Mouse (Mus musculus) limb, embryonic 10.5 days (tissue): ENCODE measurements around the gene Mymx. TPM values are rescaled to one million over a fixed set of nuclear protein-coding genes. Genes with fewer than 3 reads are reported as not detected.

Experiments used
- DNase-seq: peaks from one replicate; pipeline ENCODE4 v3.0.0-alpha.2; 2017; ENCODE audit warnings: low spot score
- H3K27ac ChIP-seq: fragments of 300-500 bp; sonication (generic); 2 replicates; pipeline ENCODE4 v1.5.1; 2016; ENCODE audit warnings: mild to moderate bottlenecking
- H3K27me3 ChIP-seq: fragments of 300-500 bp; sonication (generic); 2 replicates; pipeline ENCODE4 v1.6.1; 2016; ENCODE audit warnings: low read depth, mild to moderate bottlenecking; ENCODE audit not compliant: poor library complexity, severe bottlenecking
- H3K36me3 ChIP-seq: fragments of 300-500 bp; sonication (generic); 2 replicates; pipeline ENCODE4 v1.6.1; 2016; ENCODE audit warnings: mild to moderate bottlenecking, moderate library complexity
- H3K4me1 ChIP-seq: fragments of 300-500 bp; sonication (generic); 2 replicates; pipeline ENCODE4 v1.6.1; 2016
- H3K4me3 ChIP-seq: fragments of 300-500 bp; sonication (generic); 2 replicates; pipeline ENCODE4 v1.5.1; 2016; ENCODE audit warnings: mild to moderate bottlenecking, moderate library complexity
- H3K9me3 ChIP-seq: fragments of 300-500 bp; sonication (generic); replicated peaks from 2 replicates; pipeline ENCODE4 v1.6.1; 2016; ENCODE audit warnings: mild to moderate bottlenecking
- WGBS: fragments of 180-500 bp; shearing (Covaris S2); methylation state at CpG from one replicate; pipeline ENCODE4 v1.1.7; 2016; 5-methylcytosine and 5-hydroxymethylcytosine counted together
- polyA plus RNA-seq: library from polyadenylated mRNA; unstranded; fragments of >200 nt; fragmentation: Nextera tagmentation; extraction: Ambion mirVana; gene quantifications from 2 replicates; pipeline ENCODE4 v1.2.1, GENCODE M21; 2016

Mymx gene
- polyA plus RNA-seq, 1 experiment from 2014 or later: 1.2 TPM

- peaks cover 31% of the 10 kb centered on the region for H3K4me1 ChIP-seq
- WGBS: 88% methylated on average over 6 of the region's 6 CpGs
- DNase-seq: no peak
- no peaks in the 10 kb centered on the region for H3K9me3 ChIP-seq
- H3K4me3 ChIP-seq: no peak overlapping the region
- no peaks in the 10 kb centered on the region for H3K27me3 ChIP-seq
- H3K36me3 ChIP-seq: peaks cover 15% of the 10 kb centered on the region
- H3K27ac ChIP-seq: no peak overlapping the region
These were observed 19.7 kb downstream of the Mymx start for GRCm38 (mm10) chr17:45582188-45582587.

- H3K4me3 ChIP-seq: no peak overlapping the region
- peak overlapping the region; percentile 25; the same call in 1 of the 2 replicates for H3K27ac ChIP-seq
- H3K27me3 ChIP-seq: no peaks in the 10 kb centered on the region
- peak; percentile 79 for DNase-seq
- 16% methylated on average over 2 of the region's 2 CpGs for WGBS
- peaks cover 9% of the 10 kb centered on the region for H3K36me3 ChIP-seq
- peaks cover 31% of the 10 kb centered on the region for H3K4me1 ChIP-seq
- no peaks in the 10 kb centered on the region for H3K9me3 ChIP-seq
These were observed 20.3 kb downstream of the Mymx start for GRCm38 (mm10) chr17:45581567-45581983.

- no peak overlapping the region for H3K4me3 ChIP-seq
- 50% methylated on average over 12 of the region's 12 CpGs for WGBS
- no peaks in the 10 kb centered on the region for H3K9me3 ChIP-seq
- H3K27ac ChIP-seq: peak overlapping the region; percentile 25; the same call in 1 of the 2 replicates
- DNase-seq: no peak
- H3K27me3 ChIP-seq: no peaks in the 10 kb centered on the region
- peaks cover 3% of the 10 kb centered on the region; the same call in 1 of the 2 replicates for H3K36me3 ChIP-seq
- peaks cover 29% of the 10 kb centered on the region for H3K4me1 ChIP-seq
These were observed 20.9 kb downstream of the Mymx start for GRCm38 (mm10) chr17:45580958-45581477.

DNA sequence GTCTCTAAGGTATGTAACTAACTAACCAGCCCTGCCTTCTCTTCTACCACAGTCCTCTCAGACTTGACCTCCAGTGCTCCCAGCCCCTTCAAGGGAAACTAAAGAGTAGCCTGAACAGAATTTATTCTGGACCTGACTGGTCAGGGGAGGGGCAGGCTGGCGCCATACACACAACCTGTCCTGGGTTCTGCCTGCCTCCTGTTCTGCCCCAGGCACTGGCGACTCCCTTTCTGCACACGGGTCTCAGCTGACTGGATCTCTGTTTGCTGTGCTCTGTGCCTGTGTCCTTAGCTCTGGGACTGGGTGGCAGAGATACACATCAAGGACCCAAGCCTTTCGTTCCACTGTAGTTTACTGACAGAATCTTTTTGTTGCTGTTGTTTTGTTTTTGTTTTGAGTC lies 22.3 kb downstream of the Mymx start:
- H3K4me3 ChIP-seq: no peak overlapping the region
- H3K27ac ChIP-seq: no peak overlapping the region
- H3K27me3 ChIP-seq: no peaks in the 10 kb centered on the region
- WGBS: 81% methylated on average over 4 of the region's 4 CpGs
- no peak for DNase-seq
- H3K9me3 ChIP-seq: no peaks in the 10 kb centered on the region
- peaks cover 21% of the 10 kb centered on the region for H3K4me1 ChIP-seq
- no peaks in the 10 kb centered on the region for H3K36me3 ChIP-seq

GRCm38 (mm10) chr17:45578843-45579242 lies 23.1 kb downstream of the Mymx start:
- H3K4me1 ChIP-seq: peaks cover 21% of the 10 kb centered on the region
- 75% methylated on average over 7 of the region's 7 CpGs for WGBS
- H3K36me3 ChIP-seq: no peaks in the 10 kb centered on the region
- no peak overlapping the region for H3K4me3 ChIP-seq
- H3K9me3 ChIP-seq: no peaks in the 10 kb centered on the region
- H3K27me3 ChIP-seq: no peaks in the 10 kb centered on the region
- H3K27ac ChIP-seq: no peak overlapping the region
- DNase-seq: no peak

GRCm38 (mm10) chr17:45578242-45578641 lies 23.7 kb downstream of the Mymx start:
- Histone ChIP-seq H3K27ac (no peak overlapping the region), H3K36me3 (no peaks in the 10 kb centered on the region), H3K27me3 (no peaks in the 10 kb centered on the region), H3K4me1 (peaks cover 21% of the 10 kb centered on the region), H3K9me3 (no peaks in the 10 kb centered on the region), H3K4me3 (no peak overlapping the region)
- DNase-seq: no peak
- 78% methylated on average over 5 of the region's 5 CpGs for WGBS

- peak overlapping the region; percentile 97 for H3K27ac ChIP-seq
- H3K36me3 ChIP-seq: peaks cover 23% of the 10 kb centered on the region
- H3K4me3 ChIP-seq: no peak overlapping the region
- no peaks in the 10 kb centered on the region for H3K9me3 ChIP-seq
- DNase-seq: no peak
- H3K4me1 ChIP-seq: peaks cover 32% of the 10 kb centered on the region
- 91% methylated on average over 8 of the region's 8 CpGs for WGBS
- no peaks in the 10 kb centered on the region for H3K27me3 ChIP-seq
These were observed 26.6 kb downstream of the Mymx start for GRCm38 (mm10) chr17:45575123-45575897.

DNA sequence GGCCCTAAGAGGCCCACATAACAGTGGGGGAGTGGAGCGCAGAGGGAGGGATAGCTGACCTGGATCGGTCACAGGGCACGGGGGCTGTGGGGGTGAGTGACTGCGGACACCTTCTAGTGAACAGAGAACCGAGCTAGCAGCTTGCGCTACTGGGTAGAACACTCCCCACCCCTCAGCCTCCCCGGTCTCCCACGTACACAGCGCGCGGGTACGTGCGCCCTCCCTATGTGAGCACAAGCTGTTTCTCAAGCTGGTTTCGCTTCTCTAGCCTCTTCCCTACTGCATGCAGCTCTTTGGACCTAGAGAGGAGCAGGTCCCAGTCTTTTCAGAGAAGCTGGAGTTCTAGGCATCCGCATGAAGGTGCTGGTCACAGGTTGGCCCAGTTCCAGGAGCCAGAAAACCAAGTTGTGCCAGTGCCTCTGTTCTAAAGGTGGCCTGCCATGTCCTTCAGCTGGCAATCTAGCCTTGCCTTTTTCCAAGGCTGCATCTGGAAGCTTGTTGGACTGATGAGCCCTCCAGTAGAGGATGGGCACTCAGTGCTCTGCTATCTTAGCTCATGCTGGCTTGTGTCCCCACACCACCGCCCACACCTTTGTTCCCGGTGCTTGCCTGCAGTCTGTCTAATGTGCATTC lies 27.7 kb downstream of the Mymx start:
- Histone ChIP-seq H3K9me3 (no peaks in the 10 kb centered on the region), H3K4me1 (peaks cover 31% of the 10 kb centered on the region), H3K36me3 (peaks cover 33% of the 10 kb centered on the region), H3K27me3 (no peaks in the 10 kb centered on the region), H3K4me3 (peak overlapping the region; percentile 77), H3K27ac (peak overlapping the region; percentile 97)
- 5% methylated on average over 17 of the region's 17 CpGs for WGBS
- DNase-seq: peak; percentile 79

DNA sequence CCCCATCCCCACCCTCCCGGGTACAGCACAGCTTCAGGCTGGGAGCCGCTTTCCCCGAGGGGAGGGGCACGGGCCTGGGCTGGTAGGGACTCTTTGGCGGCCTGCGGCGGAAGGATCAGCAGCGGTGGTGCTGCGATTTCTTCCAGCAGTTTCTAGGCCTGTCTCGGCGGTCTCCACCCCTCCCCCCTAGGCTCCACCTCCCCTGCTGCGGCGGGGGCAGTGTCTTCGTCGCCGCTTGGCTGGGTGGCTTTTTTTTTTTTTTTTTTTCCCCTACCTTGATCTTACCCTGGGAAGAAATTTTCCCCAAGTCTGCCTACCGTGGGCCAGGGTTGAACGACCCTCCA lies 28.1 kb downstream of the Mymx start:
- H3K27me3 ChIP-seq: no peaks in the 10 kb centered on the region
- H3K27ac ChIP-seq: peak overlapping the region; percentile 97
- H3K36me3 ChIP-seq: peaks cover 38% of the 10 kb centered on the region
- under 1% methylated on average over 18 of the region's 18 CpGs for WGBS
- H3K4me3 ChIP-seq: peak overlapping the region; percentile 77
- peaks cover 31% of the 10 kb centered on the region for H3K4me1 ChIP-seq
- H3K9me3 ChIP-seq: no peaks in the 10 kb centered on the region
- peak; percentile 98 for DNase-seq

- H3K4me1 ChIP-seq: peaks cover 31% of the 10 kb centered on the region
These were observed 28.7 kb downstream of the Mymx start, which contains the start of gene Hsp90ab1 for GRCm38 (mm10) chr17:45573087-45573779. TSS of gene Hsp90ab1 (minus strand) at chr17:45573271.

GRCm38 (mm10) chr17:45572103-45573086 lies 29.5 kb downstream of the Mymx start:
- Histone ChIP-seq H3K9me3 (no peaks in the 10 kb centered on the region), H3K4me3 (peak overlapping the region; percentile 77), H3K36me3 (peaks cover 52% of the 10 kb centered on the region), H3K27me3 (no peaks in the 10 kb centered on the region), H3K4me1 (peaks cover 31% of the 10 kb centered on the region), H3K27ac (peak overlapping the region; percentile 97)
- under 1% methylated on average over 56 of the region's 57 CpGs for WGBS
- DNase-seq: peak; percentile 92

More at GRCm38 (mm10) chr17:45573087-45573779, 28.7 kb downstream of the Mymx start, which contains the start of gene Hsp90ab1:
- Histone ChIP-seq H3K9me3 (no peaks in the 10 kb centered on the region), H3K4me3 (peak within 1 kb of the TSS; percentile 77), H3K36me3 (peaks cover 44% of the 10 kb centered on the region), H3K27ac (peak within 1 kb of the TSS; percentile 97), H3K27me3 (no peaks in the 10 kb centered on the region)
- DNase-seq: peak; percentile 100
- under 1% methylated on average over 41 of the region's 41 CpGs for WGBS

DNA sequence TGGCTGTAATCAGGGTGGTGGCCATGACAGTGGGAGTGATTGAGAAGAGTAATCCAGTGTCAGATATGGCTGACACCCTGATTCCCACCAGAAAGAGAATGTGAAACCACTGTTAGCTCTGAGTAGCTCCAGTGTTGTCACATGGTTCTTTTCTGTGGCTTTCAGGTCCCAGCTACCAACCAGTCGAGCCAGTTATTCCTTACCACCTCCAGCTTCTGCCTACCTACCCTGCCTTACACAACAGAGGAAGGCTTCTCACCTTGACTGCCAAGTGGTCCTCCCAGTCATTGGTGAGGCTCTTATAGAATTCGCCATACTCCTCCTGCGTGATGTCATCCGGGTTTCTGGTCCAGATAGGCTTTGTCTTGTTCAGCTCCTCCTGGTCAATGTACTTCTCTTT lies 31.9 kb downstream of the Mymx start:
- DNase-seq: no peak
- no peaks in the 10 kb centered on the region for H3K27me3 ChIP-seq
- H3K4me1 ChIP-seq: peaks cover 41% of the 10 kb centered on the region
- WGBS: 87% methylated on average over 4 of the region's 4 CpGs
- H3K9me3 ChIP-seq: no peaks in the 10 kb centered on the region
- no peak overlapping the region for H3K27ac ChIP-seq
- peaks cover 76% of the 10 kb centered on the region for H3K36me3 ChIP-seq
- no peak overlapping the region for H3K4me3 ChIP-seq
